17 mouse cellular contexts compared by ENCODE assay signal in genomic region chr13:94087061-94087460, GRCm38 (mm10). TPM values are rescaled to one million over a fixed set of nuclear protein-coding genes. Genes with fewer than 3 reads are reported as not detected.
DNase-seq lines count a peak whose midpoint lies in the region; ATAC-seq and TF ChIP-seq lines count a peak whose summit lies in the region.
"Had no signal": no experiment of that assay in that cellular context is flagged by ENCODE, and none has a peak within 500 bp of the region (broad histone marks: within the 10 kb centered on the region; RNA-seq: fewer than 3 reads in every experiment).

No protein-coding gene starts in this region.

- H3K27me3 ChIP-seq in hindbrain, postnatal 0 days (ENCODE audit: insufficient read depth, low read length) = no peaks in the 10 kb centered on the region
- H3K27me3 ChIP-seq in hindbrain, embryonic 12.5 days = peaks cover 3% of the 10 kb centered on the region; the same call in 1 of the 2 replicates
- H3K27me3 ChIP-seq in neural tube, embryonic 13.5 days = peaks cover 51% of the 10 kb centered on the region
- no peaks in the 10 kb centered on the region for H3K27me3 ChIP-seq in intestine, postnatal 0 days (replicated peaks; ENCODE audit: control insufficient read depth, insufficient read depth, low read length)
- H3K27me3 ChIP-seq: forebrain, embryonic 13.5 days; heart, embryonic 12.5 days; midbrain, embryonic 12.5 days had no signal

- no peak overlapping the region for H3K9ac ChIP-seq in hindbrain, postnatal 0 days (replicated peaks; ENCODE audit: low read length)
- no peak overlapping the region for H3K9ac ChIP-seq in hindbrain, embryonic 12.5 days
- H3K9ac ChIP-seq in neural tube, embryonic 13.5 days = no peak overlapping the region
- H3K9ac ChIP-seq in intestine, postnatal 0 days (ENCODE audit: low read depth, low read length) = no peak overlapping the region
- H3K9ac ChIP-seq: forebrain, embryonic 13.5 days; heart, embryonic 12.5 days; lung, embryonic 14.5 days; midbrain, embryonic 12.5 days had no signal

- ATAC-seq in hindbrain, postnatal 0 days = no peak
- no peak for ATAC-seq in hindbrain, embryonic 12.5 days (ENCODE audit: low FRiP score)
- no peak for ATAC-seq in neural tube, embryonic 13.5 days (ENCODE audit: low read depth)
- peak; percentile 20; the same call in 1 of the 2 replicates for ATAC-seq in intestine, postnatal 0 days
- ATAC-seq: forebrain, embryonic 13.5 days; inflammation-experienced regulatory T-cells, adult 6 months had no signal

- H3K4me3 ChIP-seq in hindbrain, postnatal 0 days (ENCODE audit: low read length) = no peak overlapping the region
- H3K4me3 ChIP-seq in hindbrain, embryonic 12.5 days = no peak overlapping the region
- H3K4me3 ChIP-seq in neural tube, embryonic 13.5 days = no peak overlapping the region
- H3K4me3 ChIP-seq in intestine, postnatal 0 days (ENCODE audit: low read depth, low read length) = no peak overlapping the region
- H3K4me3 ChIP-seq: forebrain, embryonic 13.5 days; heart, embryonic 12.5 days; midbrain, embryonic 12.5 days had no signal

- H3K36me3 ChIP-seq in hindbrain, postnatal 0 days (ENCODE audit: insufficient read depth, low read length) = no peaks in the 10 kb centered on the region
- H3K36me3 ChIP-seq in hindbrain, embryonic 12.5 days = no peaks in the 10 kb centered on the region
- H3K36me3 ChIP-seq in neural tube, embryonic 13.5 days = no peaks in the 10 kb centered on the region
- H3K36me3 ChIP-seq in intestine, postnatal 0 days (ENCODE audit: control insufficient read depth, insufficient read depth) = no peaks in the 10 kb centered on the region
- H3K36me3 ChIP-seq: midbrain, embryonic 12.5 days had no signal

- no peaks in the 10 kb centered on the region for H3K9me3 ChIP-seq in hindbrain, postnatal 0 days (ENCODE audit: low read length)
- no peaks in the 10 kb centered on the region for H3K9me3 ChIP-seq in hindbrain, embryonic 12.5 days (replicated peaks)
- no peaks in the 10 kb centered on the region for H3K9me3 ChIP-seq in neural tube, embryonic 13.5 days
- H3K9me3 ChIP-seq in intestine, postnatal 0 days (ENCODE audit: control insufficient read depth) = no peaks in the 10 kb centered on the region
- H3K9me3 ChIP-seq: forebrain, embryonic 13.5 days; heart, embryonic 12.5 days; midbrain, embryonic 12.5 days had no signal

- no peak for TF ChIP-seq CTCF in hindbrain, postnatal 0 days (IDR thresholded peaks at IDR 0.05; ENCODE audit: low read depth)
- TF ChIP-seq CTCF in intestine, postnatal 0 days (IDR thresholded peaks at IDR 0.05; ENCODE audit: low read depth) = no peak

- H3K27ac ChIP-seq in hindbrain, postnatal 0 days = no peak overlapping the region
- H3K27ac ChIP-seq in hindbrain, embryonic 12.5 days = no peak overlapping the region
- 0 out of 2 replicates have a peak overlapping the region, but pooled peaks have one; percentile 13 for H3K27ac ChIP-seq in neural tube, embryonic 13.5 days (replicated peaks)
- no peak overlapping the region for H3K27ac ChIP-seq in intestine, postnatal 0 days (ENCODE audit: low read depth, low read length)
- H3K27ac ChIP-seq: forebrain, embryonic 13.5 days; midbrain, embryonic 12.5 days had no signal

- WGBS in hindbrain, postnatal 0 days = 29% methylated on average over 9 of the region's 9 CpGs
- WGBS in hindbrain, embryonic 12.5 days = 66% methylated on average over 9 of the region's 9 CpGs
- 46% methylated on average over 9 of the region's 9 CpGs for WGBS in neural tube, embryonic 13.5 days
- WGBS in intestine, postnatal 0 days = 43% methylated on average over 9 of the region's 9 CpGs

- peak; percentile 45 for DNase-seq in hindbrain, postnatal 0 days (ENCODE audit: low spot score)
- DNase-seq in neural tube, embryonic 10.5 days (ENCODE audit: extremely low spot score, low spot score) = no peak
- DNase-seq in testis, postnatal 14 days (ENCODE audit: low spot score) = no peak
- no peak for DNase-seq in gastrocnemius, adult 8-10 months (ENCODE audit: low spot score in 2 of 2)
- DNase-seq: B cell, adult 2 months; cerebellum, postnatal 10 days; embryo, embryonic 11 days; left cerebral cortex, postnatal 4 days; lung, embryonic 14.5 days; lung, postnatal 4 days had no signal

- H3K4me2 ChIP-seq in hindbrain, postnatal 0 days (ENCODE audit: low read depth, low read length) = no peak overlapping the region
- H3K4me2 ChIP-seq in hindbrain, embryonic 12.5 days (replicated peaks) = no peak overlapping the region
- no peak overlapping the region for H3K4me2 ChIP-seq in neural tube, embryonic 13.5 days
- no peak overlapping the region for H3K4me2 ChIP-seq in intestine, postnatal 0 days (replicated peaks; ENCODE audit: low read depth)
- H3K4me2 ChIP-seq: forebrain, embryonic 13.5 days; heart, embryonic 12.5 days; lung, embryonic 14.5 days; midbrain, embryonic 12.5 days had no signal

- no peaks in the 10 kb centered on the region for H3K4me1 ChIP-seq in hindbrain, postnatal 0 days (ENCODE audit: insufficient read depth, low read length)
- no peaks in the 10 kb centered on the region for H3K4me1 ChIP-seq in hindbrain, embryonic 12.5 days
- peaks cover 16% of the 10 kb centered on the region for H3K4me1 ChIP-seq in neural tube, embryonic 13.5 days (replicated peaks)
- H3K4me1 ChIP-seq in intestine, postnatal 0 days (replicated peaks; ENCODE audit: control insufficient read depth, insufficient read depth, low read length) = no peaks in the 10 kb centered on the region
- H3K4me1 ChIP-seq: forebrain, embryonic 13.5 days; midbrain, embryonic 12.5 days had no signal

RNA-seq across cellular contexts. Expression of gene Lhfpl2, which starts 29.5 kb away (rescaled TPM):
- total RNA-seq in hindbrain, postnatal 0 days (2014; rRNA removed) = 32.1 and 33.5 TPM in 2 replicates
- 14.7 and 15.3 TPM in 2 replicates for polyA plus RNA-seq in hindbrain, postnatal 0 days (2015; fragmentation: Nextera tagmentation; extraction: Ambion mirVana)
- polyA plus RNA-seq in hindbrain, embryonic 12.5 days (2016; fragmentation: Nextera tagmentation; extraction: Ambion mirVana) = 30.1 and 36.3 TPM in 2 replicates
- polyA plus RNA-seq in neural tube, embryonic 13.5 days (2015; fragmentation: Nextera tagmentation; extraction: Ambion mirVana) = 21.3 and 21.7 TPM in 2 replicates
- polyA plus RNA-seq in intestine, postnatal 0 days (2015; fragmentation: Nextera tagmentation; extraction: Ambion mirVana) = 10.2 and 10.9 TPM in 2 replicates
- 1 to 10 TPM; 1.0 to 4.9 (median 2.2) TPM for total RNA-seq in gastrocnemius, adult 8-10 months (2022)
- polyA plus RNA-seq: inflammation-experienced regulatory T-cells, adult 6 months had no signal
